Mouse (Mus musculus) MEL (cell line): ENCODE measurements around the gene Hint2. TPM values are rescaled to one million over a fixed set of nuclear protein-coding genes. Genes with fewer than 3 reads are reported as not detected.

Experiments used
- DNase-seq: peaks from one replicate; pipeline ENCODE4 v3.0.0; 2011; ENCODE audit warnings: low read depth, low spot score
- H3K27ac ChIP-seq: 2 replicates; pipeline ENCODE4 v1.5.1; 2012; ENCODE audit warnings: low read depth, mild to moderate bottlenecking, control low read depth, low read length, moderate library complexity; ENCODE audit not compliant: control insufficient read depth
- H3K27me3 ChIP-seq, 2 experiments: fragments of 150-350 bp in 1 of 2; sonication (generic) in 1 of 2; 2 replicates each; pipeline ENCODE4 v1.6.1; 2012; ENCODE audit warnings: low read length in 2 of 2, mild to moderate bottlenecking in 2 of 2, improper control_type of control experiment in 1 of 2, moderate library complexity in 1 of 2; ENCODE audit not compliant: insufficient read depth in 2 of 2, control insufficient read depth in 1 of 2
- H3K36me3 ChIP-seq, 2 experiments: 2 replicates each; pipeline ENCODE4 v1.6.1; 2012 to 2014; ENCODE audit warnings: low read length in 2 of 2, improper control_type of control experiment in 1 of 2, inconsistent platforms in 1 of 2, mild to moderate bottlenecking in 1 of 2; ENCODE audit not compliant: insufficient read depth in 2 of 2, control insufficient read depth in 1 of 2
- H3K4me1 ChIP-seq, 2 experiments: fragments of 150-350 bp in 1 of 2; sonication (generic) in 1 of 2; 2 replicates each; pipeline ENCODE4 v1.6.1; 2012; ENCODE audit warnings: low read length in 2 of 2, improper control_type of control experiment in 1 of 2, mild to moderate bottlenecking in 1 of 2; ENCODE audit not compliant: insufficient read depth in 2 of 2, control insufficient read depth in 1 of 2
- H3K4me3 ChIP-seq, 2 experiments: fragments of 150-350 bp in 1 of 2; sonication (generic) in 1 of 2; 2 replicates each; pipeline ENCODE4 v1.5.1; 2012; ENCODE audit warnings: low read depth in 2 of 2, low read length in 2 of 2, mild to moderate bottlenecking in 2 of 2, moderate library complexity in 2 of 2, control low read depth in 1 of 2, improper control_type of control experiment in 1 of 2; ENCODE audit not compliant: control insufficient read depth in 1 of 2, insufficient read depth in 1 of 2
- H3K79me2 ChIP-seq: 2 replicates; pipeline ENCODE4 v1.6.1; 2012; ENCODE audit warnings: mild to moderate bottlenecking, low read length, moderate library complexity; ENCODE audit not compliant: control insufficient read depth, poor library complexity, insufficient read depth
- H3K9ac ChIP-seq: 2 replicates; pipeline ENCODE4 v1.6.1; 2012; ENCODE audit warnings: low read depth, mild to moderate bottlenecking, control low read depth, low read length, moderate library complexity; ENCODE audit not compliant: control insufficient read depth, poor library complexity, severe bottlenecking
- H3K9me3 ChIP-seq: fragments of 150-350 bp; sonication (generic); replicated peaks from 2 replicates; pipeline ENCODE4 v1.6.1; 2012; ENCODE audit warnings: mild to moderate bottlenecking, low read length, improper control_type of control experiment, moderate library complexity; ENCODE audit not compliant: insufficient read depth
- CTCF ChIP-seq, 3 experiments: IDR thresholded peaks in 2 of 3; conservative IDR thresholded peaks in 1 of 3; 2 replicates each; pipeline ENCODE4 v1.5.1; 2011 to 2012; ENCODE audit warnings: low read length in 3 of 3, low read depth in 2 of 3, mild to moderate bottlenecking in 2 of 3, improper control_type of control experiment in 1 of 3, inconsistent platforms in 1 of 3, mixed read lengths in 1 of 3, moderate library complexity in 1 of 3; ENCODE audit not compliant: control insufficient read depth in 1 of 3, insufficient read depth in 1 of 3, poor library complexity in 1 of 3, severe bottlenecking in 1 of 3
- ELF1 ChIP-seq: IDR thresholded peaks from 2 replicates; pipeline ENCODE4 v1.6.1; 2014; ENCODE audit warnings: low read depth, mild to moderate bottlenecking, inconsistent platforms, low read length, improper control_type of control experiment, moderate library complexity
- ETS1 ChIP-seq: IDR thresholded peaks from 2 replicates; pipeline ENCODE4 v1.6.1; 2012; ENCODE audit warnings: low read depth, mild to moderate bottlenecking, inconsistent platforms, low read length, improper control_type of control experiment, moderate library complexity
- HCFC1 ChIP-seq: IDR thresholded peaks from 2 replicates; pipeline ENCODE4 v1.6.1; 2012; ENCODE audit warnings: low read depth, mild to moderate bottlenecking, inconsistent platforms, low read length, improper control_type of control experiment, moderate library complexity
- MAFK ChIP-seq: IDR thresholded peaks from 2 replicates; pipeline ENCODE4 v1.6.1; 2011; ENCODE audit warnings: low read depth, mild to moderate bottlenecking, low read length, improper control_type of control experiment, borderline replicate concordance
- MAX ChIP-seq: IDR thresholded peaks from 2 replicates; pipeline ENCODE4 v1.6.1; 2011; ENCODE audit warnings: low read length, improper control_type of control experiment
- MYC ChIP-seq: IDR thresholded peaks from 2 replicates; pipeline ENCODE4 v1.6.1; 2011; ENCODE audit warnings: low read depth, mild to moderate bottlenecking, low read length, improper control_type of control experiment, moderate library complexity
- NRF1 ChIP-seq: IDR thresholded peaks from 2 replicates; pipeline ENCODE4 v1.6.1; 2014; ENCODE audit warnings: low read depth, mild to moderate bottlenecking, inconsistent platforms, low read length, improper control_type of control experiment, moderate library complexity; ENCODE audit not compliant: poor library complexity, insufficient read depth, severe bottlenecking
- POLR2A ChIP-seq, 2 experiments: IDR thresholded peaks; 2 replicates each; pipeline ENCODE4 v1.6.1; 2011 to 2012; ENCODE audit warnings: low read length in 2 of 2, mild to moderate bottlenecking in 2 of 2, control low read depth in 1 of 2, improper control_type of control experiment in 1 of 2, low read depth in 1 of 2, moderate library complexity in 1 of 2; ENCODE audit not compliant: control insufficient read depth in 1 of 2, insufficient read depth in 1 of 2, poor library complexity in 1 of 2
- RAD21 ChIP-seq: IDR thresholded peaks from 2 replicates; pipeline ENCODE4 v1.6.1; 2011; ENCODE audit warnings: mild to moderate bottlenecking, low read depth, low read length, improper control_type of control experiment
- RCOR1 ChIP-seq: IDR thresholded peaks from 2 replicates; pipeline ENCODE4 v1.6.1; 2012; ENCODE audit warnings: low read depth, mild to moderate bottlenecking, inconsistent platforms, low read length, improper control_type of control experiment
- SIN3A ChIP-seq: IDR thresholded peaks from 2 replicates; pipeline ENCODE4 v1.6.1; 2012; ENCODE audit warnings: low read length, improper control_type of control experiment, inconsistent platforms
- SMC3 ChIP-seq: IDR thresholded peaks from 2 replicates; pipeline ENCODE4 v1.6.1; 2011; ENCODE audit warnings: low read depth, low read length, improper control_type of control experiment
- TAL1 ChIP-seq: IDR thresholded peaks from 2 replicates; pipeline ENCODE4 v1.6.1; 2012; ENCODE audit warnings: mild to moderate bottlenecking, inconsistent platforms, low read length, moderate library complexity, mixed read lengths
- TBP ChIP-seq: IDR thresholded peaks from 2 replicates; pipeline ENCODE4 v1.8.0; 2011; ENCODE audit warnings: low read depth, low read length, improper control_type of control experiment
- TCF12 ChIP-seq: IDR thresholded peaks from 2 replicates; pipeline ENCODE4 v1.6.1; 2014; ENCODE audit warnings: low read depth, mild to moderate bottlenecking, inconsistent platforms, low read length, improper control_type of control experiment, moderate library complexity
- USF1 ChIP-seq: IDR thresholded peaks from 2 replicates; pipeline ENCODE4 v1.6.1; 2014; ENCODE audit warnings: low read depth, mild to moderate bottlenecking, inconsistent platforms, low read length, improper control_type of control experiment, moderate library complexity
- ZC3H11A ChIP-seq: IDR thresholded peaks from 2 replicates; pipeline ENCODE4 v1.6.1; 2012; ENCODE audit warnings: low read depth, mild to moderate bottlenecking, inconsistent platforms, low read length, improper control_type of control experiment
- ZKSCAN1 ChIP-seq: IDR thresholded peaks from 2 replicates; pipeline ENCODE4 v1.6.1; 2012; ENCODE audit warnings: low read depth, mild to moderate bottlenecking, inconsistent platforms, low read length, improper control_type of control experiment, moderate library complexity
- ZNF384 ChIP-seq: IDR thresholded peaks from 2 replicates; pipeline ENCODE4 v1.6.1; 2012; ENCODE audit warnings: low read depth, mild to moderate bottlenecking, inconsistent platforms, low read length, improper control_type of control experiment
- polyA plus RNA-seq, 2 experiments: library from polyadenylated mRNA; stranded (reverse) in 1 of 2; unstranded in 1 of 2; fragments of >175 nt in 1 of 2; fragments of >200 nt in 1 of 2; gene quantifications; 2 replicates each; pipeline versions ENCODE4 v1.2.1 to v1.2.4; 2012; ENCODE audit warnings: low replicate concordance in 2 of 2, low read depth in 1 of 2; ENCODE audit not compliant: insufficient read length in 2 of 2, insufficient read depth in 1 of 2, missing spikeins in 1 of 2
- total RNA-seq: library from RNA; depleted of rRNA; stranded (reverse); fragments of 300-350 nt; gene quantifications from 2 replicates; pipeline ENCODE4 v1.2.3, GENCODE M21; 2012

Gene Hint2
- total and polyA plus RNA-seq, 3 experiments = 33.2 to 254 (median 46.4) TPM

- DNase-seq = peak; percentile 88
- peaks cover 0 to 1% of the 10 kb centered on the region in 2 experiments; a peak in 1 of 4 replicates for H3K27me3 ChIP-seq
- H3K9me3 ChIP-seq = no peaks in the 10 kb centered on the region
- peak within 1 kb of the TSS; percentile 78 to 87 for H3K4me3 ChIP-seq
- H3K36me3 ChIP-seq = no peaks in the 10 kb centered on the region; a peak in 1 of 4 replicates
- no peaks in the 10 kb centered on the region; the same call in 1 of the 2 replicates for H3K79me2 ChIP-seq
- H3K9ac ChIP-seq = peak within 1 kb of the TSS; percentile 74
- no peak within 1 kb of the TSS for H3K27ac ChIP-seq
- no peak for TF ChIP-seq MYC
- peak; percentile 38; the same call in 1 of the 2 replicates for TF ChIP-seq HCFC1
- no peak for TF ChIP-seq RCOR1
- TF ChIP-seq SIN3A = peak; percentile 32; the same call in 1 of the 2 replicates
- TF ChIP-seq MAFK = no peak
- no peak for TF ChIP-seq MAX
- TF ChIP-seq ELF1 = no peak
- TF ChIP-seq USF1 = no peak
- no peak for TF ChIP-seq TAL1
- TF ChIP-seq TBP = 0 out of 2 replicates have a peak, but pooled peaks have one; percentile 22
- TF ChIP-seq POLR2A (IDR thresholded peaks at IDR 0.05; ENCODE audit: control insufficient read depth in 1 of 2, insufficient read depth in 1 of 2, low read depth in 1 of 2, low read length in 2 of 2, poor library complexity in 1 of 2) = peak in 1 of 2 experiments; percentile 48; a peak in 1 of 4 replicates
- no peak for TF ChIP-seq ETS1
- 0 out of 2 replicates have a peak, but pooled peaks have one; percentile 33 for TF ChIP-seq NRF1
- H3K4me1 ChIP-seq = peaks cover 0 to 12% of the 10 kb centered on the region in 2 experiments; a peak in 2 of 4 replicates
These were observed 12.6 kb upstream of the Hint2 start, which contains the start of the genes Tmem8b and Fam221b for GRCm38 (mm10) chr4:43668782-43669427. Gene Tmem8b (plus strand): TSS chr4:43668971. Gene Fam221b (minus strand): TSS chr4:43669145.

GRCm38 (mm10) chr4:43666412-43666811 lies 10.1 kb upstream of the Hint2 start:
- Histone ChIP-seq H3K27me3 (peaks cover 6 to 14% of the 10 kb centered on the region in 2 experiments), H3K4me3 (no peak overlapping the region), H3K9me3 (no peaks in the 10 kb centered on the region), H3K27ac (no peak overlapping the region), H3K4me1 (peaks cover 0 to 12% of the 10 kb centered on the region in 2 experiments; a peak in 2 of 4 replicates), H3K9ac (no peak overlapping the region)
- peak; percentile 58 for DNase-seq
- TF ChIP-seq ZKSCAN1 (no peak), SMC3 (peak; percentile 87), RAD21 (peak; percentile 56), ZNF384 (0 out of 2 replicates have a peak, but pooled peaks have one; percentile 25), TCF12 (no peak), ZC3H11A (peak; percentile 67), CTCF (IDR thresholded peaks at IDR 0.05 in 2 of 3, conservative IDR thresholded peaks at IDR 0.05 in 1 of 3; ENCODE audit: control insufficient read depth in 1 of 3, insufficient read depth in 1 of 3, low read depth in 2 of 3, low read length in 3 of 3, poor library complexity in 1 of 3, severe bottlenecking in 1 of 3) (peak; percentile 41 to 71 (median 55); a peak in 5 of 6 replicates)
- TF ChIP-seq, all 39 proteins: peak for 5
- no peaks in the 10 kb centered on the region; the same call in 1 of the 2 replicates for H3K79me2 ChIP-seq
- no peaks in the 10 kb centered on the region; a peak in 1 of 4 replicates for H3K36me3 ChIP-seq
